Mouse (Mus musculus) midbrain, embryonic 11.5 days (tissue): ENCODE measurements around the gene Fam53b. TPM values are rescaled to one million over a fixed set of nuclear protein-coding genes. Genes with fewer than 3 reads are reported as not detected.
A peak's percentile ranks its signal among the peaks of the same experiment; 100 is the strongest.

Experiments
- ATAC-seq: fragments of 200-750 bp; cut with Nextera tagmentation; 2 replicates; pipeline ENCODE4 v1.8.0; 2017; ENCODE audit warnings: moderate TSS enrichment, moderate library complexity; ENCODE audit not compliant: low FRiP score
- DNase-seq: peaks from one replicate; pipeline ENCODE4 v3.0.0; 2015; ENCODE audit warnings: low spot score; ENCODE audit errors: missing footprints
- H3K27ac ChIP-seq: fragments of 300-500 bp; sonication (generic); 2 replicates; pipeline ENCODE4 v1.5.1; 2014; ENCODE audit warnings: low read depth, low read length
- H3K27me3 ChIP-seq: fragments of 300-500 bp; sonication (generic); 2 replicates; pipeline ENCODE4 v1.6.1; 2014; ENCODE audit warnings: mild to moderate bottlenecking, low read length, moderate library complexity, mixed read lengths; ENCODE audit not compliant: control insufficient read depth, insufficient read depth
- H3K36me3 ChIP-seq: fragments of 300-500 bp; sonication (generic); 2 replicates; pipeline ENCODE4 v1.6.1; 2014; ENCODE audit warnings: mild to moderate bottlenecking, low read length, moderate library complexity, mixed read lengths; ENCODE audit not compliant: control insufficient read depth, insufficient read depth
- H3K4me1 ChIP-seq: fragments of 300-500 bp; sonication (generic); 2 replicates; pipeline ENCODE4 v1.6.1; 2014; ENCODE audit warnings: low read length; ENCODE audit not compliant: control insufficient read depth, insufficient read depth
- H3K4me2 ChIP-seq: fragments of 300-500 bp; sonication (generic); 2 replicates; pipeline ENCODE4 v1.6.1; 2014; ENCODE audit warnings: mild to moderate bottlenecking, moderate library complexity
- H3K4me3 ChIP-seq: fragments of 300-500 bp; sonication (generic); 2 replicates; pipeline ENCODE4 v1.5.1; 2014; ENCODE audit warnings: low read depth, low read length
- H3K9ac ChIP-seq: fragments of 300-500 bp; sonication (generic); 2 replicates; pipeline ENCODE4 v1.6.1; 2014; ENCODE audit warnings: low read length
- H3K9me3 ChIP-seq: fragments of 300-500 bp; sonication (generic); 2 replicates; pipeline ENCODE4 v1.6.1; 2016; ENCODE audit warnings: low read length; ENCODE audit not compliant: control insufficient read depth
- WGBS: fragments of 180-500 bp; shearing (Covaris S2); extraction: QIAGEN DNeasy Blood & Tissue Kit; methylation state at CpG from one replicate; pipeline ENCODE4 v1.1.7; 2014; 5-methylcytosine and 5-hydroxymethylcytosine counted together
- polyA plus RNA-seq: library from polyadenylated mRNA; unstranded; fragments of >200 nt; fragmentation: Nextera tagmentation; extraction: Ambion mirVana; gene quantifications from 2 replicates; pipeline ENCODE4 v1.2.1, GENCODE M21; 2014

Gene Fam53b
- polyA plus RNA-seq, 1 experiment from 2014 or later: 17.5 TPM

DNA sequence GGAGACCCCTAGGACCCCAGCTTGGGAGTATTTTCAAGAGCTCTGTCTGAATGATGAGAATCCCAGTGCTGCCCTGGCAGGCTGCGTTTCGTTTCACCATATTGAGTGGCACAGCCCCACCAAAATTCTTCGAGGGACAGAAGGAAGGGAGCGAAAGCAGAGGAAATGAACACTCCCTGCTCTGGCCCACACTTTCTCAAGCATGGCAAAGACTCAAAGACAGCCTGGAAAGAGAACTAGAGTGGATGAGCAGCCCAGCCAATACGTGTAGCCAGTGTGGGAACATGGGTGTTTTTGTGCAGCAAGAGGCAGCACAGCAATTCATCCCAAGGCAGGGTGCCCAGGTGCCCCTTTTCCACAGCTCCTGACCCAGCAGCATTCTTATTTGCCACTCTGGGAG is 70.8 kb downstream of the Fam53b start:
- H3K4me1 ChIP-seq: no peaks in the 10 kb centered on the region
- no peaks in the 10 kb centered on the region for H3K27me3 ChIP-seq
- ATAC-seq (no peak), DNase-seq (peak; percentile 26)
- WGBS: 88% methylated on average over 5 of the region's 5 CpGs
- no peak overlapping the region for H3K4me3 ChIP-seq
- H3K27ac ChIP-seq: no peak overlapping the region
- H3K4me2 ChIP-seq: no peak overlapping the region
- no peaks in the 10 kb centered on the region for H3K9me3 ChIP-seq
- H3K9ac ChIP-seq: no peak overlapping the region
- no peaks in the 10 kb centered on the region for H3K36me3 ChIP-seq

DNA sequence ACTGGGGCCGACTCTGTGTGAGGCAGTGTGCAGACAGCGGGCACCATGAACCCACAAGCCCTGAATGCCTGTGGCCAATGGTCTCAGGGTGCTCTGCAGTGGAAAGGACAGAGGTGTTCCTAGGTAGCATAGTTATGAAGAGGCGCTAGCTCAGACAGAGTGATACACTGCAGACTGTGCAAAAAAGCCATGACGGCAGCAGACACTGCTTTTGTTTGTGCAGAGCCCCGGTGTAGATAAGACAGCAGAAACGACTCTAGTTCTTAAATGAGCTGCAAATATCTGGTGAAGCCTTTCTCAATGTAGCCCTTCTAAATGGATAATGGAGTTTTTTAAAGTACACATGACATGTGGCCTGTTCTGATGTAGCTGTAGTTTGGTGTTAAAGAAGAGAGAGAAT is 73.9 kb downstream of the Fam53b start:
- Histone ChIP-seq H3K27me3 (no peaks in the 10 kb centered on the region), H3K27ac (no peak overlapping the region), H3K4me2 (no peak overlapping the region), H3K4me1 (peaks cover 3% of the 10 kb centered on the region; the same call in 1 of the 2 replicates), H3K4me3 (no peak overlapping the region), H3K9me3 (no peaks in the 10 kb centered on the region), H3K9ac (no peak overlapping the region), H3K36me3 (no peaks in the 10 kb centered on the region)
- ATAC-seq (no peak), DNase-seq (no peak)
- WGBS: 95% methylated on average over 6 of the region's 6 CpGs

DNA sequence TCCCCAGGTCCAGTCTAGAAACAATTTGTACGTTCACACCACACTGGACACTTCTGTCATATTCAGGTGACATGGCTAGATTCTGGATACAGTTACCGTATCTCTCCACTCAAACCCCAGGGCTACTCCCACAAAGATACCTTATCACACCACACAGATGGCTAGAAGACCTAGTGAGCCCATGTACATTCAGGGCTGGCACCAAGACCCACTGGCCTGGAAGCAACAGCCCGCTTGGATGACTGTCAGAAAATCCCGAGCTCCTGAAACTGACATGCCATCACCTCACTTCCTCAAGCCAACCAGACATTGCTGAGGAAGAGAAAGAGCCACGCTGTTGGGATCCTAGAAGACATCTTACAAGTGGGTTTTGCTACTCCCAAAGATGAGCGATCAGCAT is 74.8 kb downstream of the Fam53b start:
- no peak overlapping the region for H3K4me2 ChIP-seq
- DNase-seq (no peak), ATAC-seq (no peak)
- H3K4me3 ChIP-seq: no peak overlapping the region
- H3K9me3 ChIP-seq: no peaks in the 10 kb centered on the region
- no peaks in the 10 kb centered on the region for H3K36me3 ChIP-seq
- no peak overlapping the region for H3K27ac ChIP-seq
- no peaks in the 10 kb centered on the region for H3K27me3 ChIP-seq
- 91% methylated on average over 6 of the region's 6 CpGs for WGBS
- H3K4me1 ChIP-seq: peaks cover 3% of the 10 kb centered on the region
- H3K9ac ChIP-seq: no peak overlapping the region

DNA sequence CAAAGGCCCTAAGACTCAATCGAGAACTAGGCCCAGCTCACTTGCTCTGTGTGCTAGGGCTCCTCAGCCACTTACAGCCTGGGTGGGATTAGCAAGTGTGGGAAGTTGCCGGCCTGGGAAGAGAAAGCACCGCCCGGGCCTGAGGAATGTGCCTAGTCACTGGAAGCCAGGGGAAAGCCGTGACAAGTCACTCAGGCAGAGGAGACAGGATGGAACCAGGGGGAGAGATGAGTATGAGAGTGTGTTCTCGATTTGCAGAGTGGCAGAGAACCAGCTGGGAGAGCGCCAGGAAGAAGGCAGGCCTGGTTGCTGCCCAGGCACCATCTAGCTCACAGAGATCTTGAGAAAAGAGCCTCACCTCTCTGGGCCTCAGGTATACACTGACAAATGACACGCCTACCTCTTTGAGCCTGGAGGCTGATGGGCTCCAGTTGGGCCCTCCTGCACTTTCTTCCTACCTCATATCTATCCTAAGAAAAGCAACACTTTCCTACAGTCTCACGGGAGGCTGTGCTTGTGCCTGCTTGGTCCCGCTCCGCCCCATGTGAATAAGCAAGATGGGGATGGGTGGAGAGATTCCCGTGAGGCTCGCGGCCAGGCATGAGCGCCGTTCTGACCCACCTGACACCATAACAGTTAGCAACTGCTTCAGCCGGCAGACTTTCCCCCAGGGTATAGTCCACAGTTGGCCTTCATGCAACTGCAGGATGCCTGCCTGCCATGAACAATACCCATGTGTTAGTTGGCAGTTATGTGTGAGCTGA is 77.4 kb downstream of the Fam53b start:
- Histone ChIP-seq H3K4me1 (peaks cover 14% of the 10 kb centered on the region), H3K4me3 (no peak overlapping the region), H3K36me3 (no peaks in the 10 kb centered on the region), H3K27me3 (no peaks in the 10 kb centered on the region), H3K27ac (no peak overlapping the region), H3K9me3 (no peaks in the 10 kb centered on the region), H3K4me2 (no peak overlapping the region), H3K9ac (no peak overlapping the region)
- DNase-seq (no peak), ATAC-seq (0 out of 2 replicates have a peak, but pooled peaks have one; percentile 28)
- 65% methylated on average over 17 of the region's 17 CpGs for WGBS

DNA sequence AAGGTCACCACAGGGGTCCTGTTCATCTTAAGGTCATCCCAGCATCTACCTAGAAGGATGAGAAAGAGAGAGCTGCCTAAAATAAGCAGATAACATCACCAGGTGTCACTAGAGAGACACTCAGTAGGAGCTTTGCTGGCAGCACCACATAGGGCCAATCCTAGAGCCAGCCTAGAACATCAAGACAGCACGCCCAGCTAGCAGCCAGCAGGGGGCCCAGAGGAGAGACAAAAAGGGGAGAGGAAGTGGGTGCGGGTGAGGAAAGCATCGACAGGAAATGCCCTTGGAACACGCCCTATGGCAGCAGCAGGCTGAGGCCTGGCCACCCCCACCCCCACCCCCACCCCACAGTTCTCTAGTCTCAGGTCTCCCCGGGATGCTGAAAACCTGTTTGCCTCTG is 78.5 kb downstream of the Fam53b start:
- Histone ChIP-seq H3K4me2 (no peak overlapping the region), H3K9ac (no peak overlapping the region), H3K4me1 (peaks cover 18% of the 10 kb centered on the region), H3K36me3 (no peaks in the 10 kb centered on the region), H3K27ac (no peak overlapping the region), H3K9me3 (no peaks in the 10 kb centered on the region), H3K27me3 (no peaks in the 10 kb centered on the region), H3K4me3 (no peak overlapping the region)
- DNase-seq (no peak), ATAC-seq (no peak)
- 61% methylated on average over 5 of the region's 5 CpGs for WGBS

DNA sequence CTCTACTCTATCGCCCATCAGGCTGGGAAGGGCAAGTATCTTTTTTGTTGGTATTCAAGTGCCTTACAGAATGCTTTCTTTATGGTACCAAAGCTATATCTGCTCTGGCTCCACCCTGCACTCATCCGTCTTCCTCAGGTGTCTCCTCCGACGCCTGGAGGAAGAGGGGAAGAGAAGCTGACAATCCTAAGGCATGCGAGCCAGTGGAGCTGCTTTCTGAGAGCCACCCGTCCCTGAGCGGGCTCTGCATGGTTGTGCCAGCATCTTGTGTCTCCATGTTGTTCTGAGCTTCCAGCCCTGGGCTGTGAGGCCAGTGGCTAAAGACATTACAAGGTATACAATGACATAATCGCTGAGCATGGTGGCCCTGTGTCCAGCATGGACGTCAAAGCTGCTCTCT is 79.5 kb downstream of the Fam53b start:
- Histone ChIP-seq H3K27ac (no peak overlapping the region), H3K36me3 (no peaks in the 10 kb centered on the region), H3K27me3 (no peaks in the 10 kb centered on the region), H3K4me3 (no peak overlapping the region), H3K4me1 (peaks cover 18% of the 10 kb centered on the region), H3K4me2 (no peak overlapping the region), H3K9ac (no peak overlapping the region), H3K9me3 (no peaks in the 10 kb centered on the region)
- ATAC-seq (no peak), DNase-seq (no peak)
- 86% methylated on average over 9 of the region's 9 CpGs for WGBS

DNA sequence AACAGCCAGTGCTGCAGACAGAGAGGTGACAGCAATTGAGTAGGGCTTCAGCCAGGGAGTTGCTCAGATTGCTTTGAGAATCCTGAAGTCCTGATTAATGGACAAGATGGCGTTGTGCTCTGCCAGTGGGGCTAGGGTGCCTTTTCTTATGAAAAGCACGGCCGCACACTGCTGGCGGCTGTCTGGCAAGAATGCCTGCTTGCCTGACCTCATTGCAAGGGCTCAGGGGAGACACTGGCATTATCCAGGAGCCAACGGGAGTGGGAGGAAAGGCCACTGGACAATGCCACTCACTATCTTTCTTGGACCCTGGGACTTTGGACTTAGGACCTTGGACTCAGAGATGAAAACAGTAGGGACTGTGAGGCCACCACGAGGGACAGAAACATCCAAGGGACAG is 80.2 kb downstream of the Fam53b start:
- no peak overlapping the region for H3K4me2 ChIP-seq
- no peak for DNase-seq
- ATAC-seq: no peak

DNA sequence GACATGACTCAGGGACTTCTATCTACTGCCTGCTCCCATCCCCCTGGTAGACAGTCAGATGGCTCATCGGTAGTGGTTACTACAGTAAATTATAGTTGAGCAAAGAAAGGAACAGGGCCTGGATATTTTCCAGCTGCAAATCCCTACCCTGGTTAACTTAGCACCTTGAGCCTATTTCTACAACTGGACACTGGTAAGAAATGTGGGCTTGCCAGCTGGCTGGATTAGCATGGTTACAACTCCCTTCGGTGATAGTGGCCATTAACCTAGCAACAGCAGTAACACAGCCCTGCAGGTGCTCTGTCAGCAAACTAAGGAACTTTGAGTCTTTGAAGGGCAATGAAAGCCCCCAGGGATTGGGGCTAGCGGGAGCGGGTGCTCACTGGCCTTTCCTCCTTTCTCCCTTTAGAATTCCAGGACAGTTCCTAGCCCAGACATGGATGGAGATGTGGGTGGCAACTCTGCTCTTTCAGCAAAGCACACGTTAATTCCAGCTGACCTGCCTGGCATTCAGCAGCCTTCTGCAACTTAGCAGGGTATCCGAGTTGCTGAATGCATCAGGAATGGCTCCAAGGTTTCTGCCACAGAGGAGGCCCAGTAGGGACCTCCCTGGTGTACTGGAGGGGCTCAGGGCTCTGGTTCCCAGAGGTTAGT is 81.4 kb downstream of the Fam53b start:
- DNase-seq: peak; percentile 88
- H3K36me3 ChIP-seq: no peaks in the 10 kb centered on the region
- 58% methylated on average over 6 of the region's 6 CpGs for WGBS
- H3K4me2 ChIP-seq: no peak overlapping the region
- H3K27ac ChIP-seq: peak overlapping the region; percentile 12; the same call in 1 of the 2 replicates
- H3K27me3 ChIP-seq: no peaks in the 10 kb centered on the region
- ATAC-seq: peak; percentile 43; the same call in 1 of the 2 replicates
- H3K9ac ChIP-seq: no peak overlapping the region
- no peaks in the 10 kb centered on the region for H3K9me3 ChIP-seq
- H3K4me3 ChIP-seq: no peak overlapping the region
- peaks cover 18% of the 10 kb centered on the region for H3K4me1 ChIP-seq

More for the DNA sequence above, 80.2 kb downstream of the Fam53b start:
- H3K9me3 ChIP-seq: no peaks in the 10 kb centered on the region
- H3K4me3 ChIP-seq: no peak overlapping the region
- peaks cover 18% of the 10 kb centered on the region for H3K4me1 ChIP-seq
- WGBS: 72% methylated on average over 6 of the region's 6 CpGs
- H3K27ac ChIP-seq: no peak overlapping the region
- no peaks in the 10 kb centered on the region for H3K27me3 ChIP-seq
- H3K9ac ChIP-seq: no peak overlapping the region
- no peaks in the 10 kb centered on the region for H3K36me3 ChIP-seq

DNA sequence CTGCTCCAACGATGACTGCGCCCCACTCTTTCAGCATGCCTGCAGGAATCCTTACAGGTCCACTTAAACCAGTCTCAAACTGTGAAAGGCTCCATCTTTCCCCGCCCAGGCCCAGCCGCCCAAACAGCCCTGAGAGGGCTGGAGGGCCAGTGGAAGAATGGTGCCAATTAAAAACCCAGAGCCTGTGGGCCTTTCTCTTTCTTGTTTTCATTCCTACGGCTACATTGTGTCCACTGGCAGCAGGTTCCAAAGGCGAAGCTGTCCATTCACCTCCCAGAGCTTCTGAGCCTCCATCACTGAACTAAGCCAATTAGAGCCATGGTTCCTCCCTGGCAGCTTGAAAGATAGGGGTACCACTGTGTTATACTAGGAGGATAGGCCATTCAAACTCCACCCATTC is 82.1 kb downstream of the Fam53b start:
- Histone ChIP-seq H3K27ac (0 out of 2 replicates have a peak overlapping the region, but pooled peaks have one; percentile 12), H3K36me3 (no peaks in the 10 kb centered on the region), H3K4me2 (no peak overlapping the region), H3K4me3 (no peak overlapping the region), H3K9ac (no peak overlapping the region), H3K4me1 (peaks cover 18% of the 10 kb centered on the region), H3K9me3 (no peaks in the 10 kb centered on the region), H3K27me3 (no peaks in the 10 kb centered on the region)
- 41% methylated on average over 6 of the region's 6 CpGs for WGBS
- DNase-seq (no peak), ATAC-seq (0 out of 2 replicates have a peak, but pooled peaks have one; percentile 4)
